Mouse (Mus musculus): Measurements from ENCODE around the gene Prpf40b. TPM values are rescaled to one million over a fixed set of nuclear protein-coding genes. Genes with fewer than 3 reads are reported as not detected.

Prpf40b gene
- polyA plus RNA-seq, 1 experiment from 2014 or later, result 8.6 TPM

DNA sequence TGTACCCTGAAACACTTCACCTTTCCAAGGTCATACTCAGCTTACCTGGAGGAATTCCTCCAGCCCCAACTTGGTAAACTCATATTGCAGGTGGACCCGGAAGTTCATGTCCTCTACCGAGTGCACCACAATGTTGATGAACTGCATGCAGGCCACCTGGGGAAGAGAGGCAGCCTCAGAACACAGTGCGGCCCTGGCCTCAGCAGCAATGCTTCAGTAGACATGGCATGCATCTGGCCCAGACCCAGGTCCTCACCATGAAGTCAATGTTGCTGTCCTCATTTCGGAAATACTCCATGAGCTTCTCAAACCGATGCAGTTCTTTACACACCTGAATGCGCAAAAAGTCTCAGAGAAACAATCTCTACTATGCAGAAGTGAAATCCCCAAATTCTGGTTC is 30.7 kb downstream of the Prpf40b start:
- H3K4me1 ChIP-seq (ENCODE audit: insufficient read depth), result peaks cover 10% of the 10 kb centered on the region
- no peak for TF ChIP-seq EP300 (IDR thresholded peaks at IDR 0.05; ENCODE audit: low read depth)
- TF ChIP-seq CTCF (IDR thresholded peaks at IDR 0.05; ENCODE audit: low read depth), result no peak
- H3K4me2 ChIP-seq (ENCODE audit: low read depth, low read length), result no peak overlapping the region
- peaks cover 28% of the 10 kb centered on the region for H3K36me3 ChIP-seq (replicated peaks; ENCODE audit: insufficient read depth, low read length)
- no peak overlapping the region for H3K9ac ChIP-seq (replicated peaks)
- H3K27me3 ChIP-seq (ENCODE audit: insufficient read depth, low read length), result no peaks in the 10 kb centered on the region
- ATAC-seq, result no peak
- DNase-seq, result no peak
- H3K4me3 ChIP-seq (ENCODE audit: low read depth, low read length), result no peak overlapping the region
- no peaks in the 10 kb centered on the region for H3K9me3 ChIP-seq (ENCODE audit: low read length)
- WGBS (ENCODE audit: insufficient replicate concordance), result 70% methylated on average over 6 of the region's 6 CpGs
- no peak overlapping the region for H3K27ac ChIP-seq (ENCODE audit: low read depth)

GRCm38 (mm10) chr15:99326407-99326806 is 31.5 kb downstream of the Prpf40b start:
- H3K36me3 ChIP-seq (replicated peaks; ENCODE audit: insufficient read depth, low read length), result peaks cover 25% of the 10 kb centered on the region
- H3K4me1 ChIP-seq (ENCODE audit: insufficient read depth), result peaks cover 18% of the 10 kb centered on the region
- 25% methylated on average over 2 of the region's 2 CpGs for WGBS (ENCODE audit: insufficient replicate concordance)
- H3K9me3 ChIP-seq (ENCODE audit: low read length), result no peaks in the 10 kb centered on the region
- TF ChIP-seq EP300 (IDR thresholded peaks at IDR 0.05; ENCODE audit: low read depth) (no peak), CTCF (IDR thresholded peaks at IDR 0.05; ENCODE audit: low read depth) (no peak)
- H3K4me3 ChIP-seq (ENCODE audit: low read depth, low read length), result no peak overlapping the region
- no peak for ATAC-seq
- no peak overlapping the region for H3K9ac ChIP-seq (replicated peaks)
- DNase-seq, result no peak
- H3K27ac ChIP-seq (ENCODE audit: low read depth), result no peak overlapping the region
- H3K4me2 ChIP-seq (ENCODE audit: low read depth, low read length), result no peak overlapping the region
- H3K27me3 ChIP-seq (ENCODE audit: insufficient read depth, low read length), result no peaks in the 10 kb centered on the region

GRCm38 (mm10) chr15:99326959-99327358 is 32.1 kb downstream of the Prpf40b start:
- DNase-seq, result peak; percentile 61
- peaks cover 23% of the 10 kb centered on the region for H3K4me1 ChIP-seq (ENCODE audit: insufficient read depth)
- TF ChIP-seq CTCF (IDR thresholded peaks at IDR 0.05; ENCODE audit: low read depth) (peak; percentile 83), EP300 (IDR thresholded peaks at IDR 0.05; ENCODE audit: low read depth) (no peak)
- no peak overlapping the region for H3K9ac ChIP-seq (replicated peaks)
- H3K27ac ChIP-seq (ENCODE audit: low read depth), result no peak overlapping the region
- no peak overlapping the region for H3K4me2 ChIP-seq (ENCODE audit: low read depth, low read length)
- H3K36me3 ChIP-seq (replicated peaks; ENCODE audit: insufficient read depth, low read length), result peaks cover 19% of the 10 kb centered on the region
- no peak for ATAC-seq
- WGBS (ENCODE audit: insufficient replicate concordance), result 87% methylated on average over 1 of the region's 1 CpGs
- H3K4me3 ChIP-seq (ENCODE audit: low read depth, low read length), result no peak overlapping the region
- no peaks in the 10 kb centered on the region for H3K27me3 ChIP-seq (ENCODE audit: insufficient read depth, low read length)
- H3K9me3 ChIP-seq (ENCODE audit: low read length), result no peaks in the 10 kb centered on the region

- Histone ChIP-seq H3K4me3 (ENCODE audit: low read depth, low read length) (no peak overlapping the region), H3K4me1 (ENCODE audit: insufficient read depth) (peaks cover 34% of the 10 kb centered on the region), H3K9me3 (ENCODE audit: low read length) (no peaks in the 10 kb centered on the region), H3K9ac (replicated peaks) (no peak overlapping the region), H3K27ac (ENCODE audit: low read depth) (no peak overlapping the region), H3K4me2 (ENCODE audit: low read depth, low read length) (no peak overlapping the region), H3K36me3 (replicated peaks; ENCODE audit: insufficient read depth, low read length) (peaks cover 12% of the 10 kb centered on the region), H3K27me3 (ENCODE audit: insufficient read depth, low read length) (no peaks in the 10 kb centered on the region)
- no peak for DNase-seq
- no peak for TF ChIP-seq EP300 (IDR thresholded peaks at IDR 0.05; ENCODE audit: low read depth)
- no peak for ATAC-seq
- WGBS (ENCODE audit: insufficient replicate concordance), result 90% methylated on average over 5 of the region's 5 CpGs
Observed at GRCm38 (mm10) chr15:99328011-99328410, 33.1 kb downstream of the Prpf40b start.

DNA sequence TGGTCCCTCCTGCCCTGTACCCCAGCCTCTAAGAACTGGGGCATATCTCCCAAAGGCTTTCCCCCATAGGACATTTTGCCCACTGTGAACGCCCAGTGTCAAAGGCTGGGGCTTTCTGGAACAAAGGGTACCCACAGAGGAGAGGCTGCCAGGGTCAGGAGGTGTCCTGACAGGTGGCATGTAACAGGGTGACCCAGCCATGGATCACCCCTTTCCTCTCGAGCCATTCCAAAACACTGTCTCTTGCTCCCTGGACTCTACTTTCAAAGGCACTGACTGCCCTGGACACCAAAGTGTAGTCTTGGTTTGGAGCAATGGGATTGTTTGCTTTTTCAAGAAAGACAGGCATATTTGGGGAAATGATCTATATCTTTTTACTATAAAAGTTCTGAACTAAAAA is 35.4 kb downstream of the Prpf40b start:
- no peak overlapping the region for H3K9ac ChIP-seq (replicated peaks)
- H3K4me3 ChIP-seq (ENCODE audit: low read depth, low read length), result no peak overlapping the region
- no peak for DNase-seq
- H3K27me3 ChIP-seq (ENCODE audit: insufficient read depth, low read length), result no peaks in the 10 kb centered on the region
- no peak overlapping the region for H3K27ac ChIP-seq (ENCODE audit: low read depth)
- peaks cover 6% of the 10 kb centered on the region for H3K36me3 ChIP-seq (replicated peaks; ENCODE audit: insufficient read depth, low read length)
- H3K4me2 ChIP-seq (ENCODE audit: low read depth, low read length), result no peak overlapping the region
- 46% methylated on average over 2 of the region's 2 CpGs for WGBS (ENCODE audit: insufficient replicate concordance)
- no peak for ATAC-seq
- peaks cover 55% of the 10 kb centered on the region for H3K4me1 ChIP-seq (ENCODE audit: insufficient read depth)
- no peaks in the 10 kb centered on the region for H3K9me3 ChIP-seq (ENCODE audit: low read length)
- no peak for TF ChIP-seq CTCF (IDR thresholded peaks at IDR 0.05; ENCODE audit: low read depth)
- no peak for TF ChIP-seq EP300 (IDR thresholded peaks at IDR 0.05; ENCODE audit: low read depth)

DNA sequence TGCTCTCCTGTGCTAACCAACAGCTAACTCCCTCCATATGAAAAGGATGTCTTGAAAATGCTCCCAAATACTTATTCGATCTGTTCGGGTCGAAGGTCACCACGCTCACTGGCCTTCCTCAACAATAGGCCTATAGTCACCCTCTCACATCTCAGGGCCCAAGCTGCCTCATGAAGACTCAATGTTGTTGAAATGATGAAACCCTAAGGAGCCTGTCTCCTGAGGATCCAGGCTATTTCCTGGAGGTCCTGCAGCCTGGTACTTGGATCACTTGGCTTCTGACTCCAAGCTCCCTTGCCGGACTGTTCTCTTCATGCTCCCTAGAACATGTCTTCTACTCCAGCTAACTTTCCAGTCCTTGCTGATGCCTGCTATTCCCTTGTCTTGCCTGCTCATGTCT is 36.5 kb downstream of the Prpf40b start:
- 76% methylated on average over 5 of the region's 5 CpGs for WGBS (ENCODE audit: insufficient replicate concordance)
- Histone ChIP-seq H3K27ac (ENCODE audit: low read depth) (no peak overlapping the region), H3K9me3 (ENCODE audit: low read length) (no peaks in the 10 kb centered on the region), H3K4me1 (ENCODE audit: insufficient read depth) (peaks cover 59% of the 10 kb centered on the region), H3K4me3 (ENCODE audit: low read depth, low read length) (no peak overlapping the region), H3K27me3 (ENCODE audit: insufficient read depth, low read length) (no peaks in the 10 kb centered on the region), H3K4me2 (ENCODE audit: low read depth, low read length) (no peak overlapping the region), H3K36me3 (replicated peaks; ENCODE audit: insufficient read depth, low read length) (peaks cover 6% of the 10 kb centered on the region), H3K9ac (replicated peaks) (no peak overlapping the region)
- no peak for TF ChIP-seq CTCF (IDR thresholded peaks at IDR 0.05; ENCODE audit: low read depth)
- no peak for TF ChIP-seq EP300 (IDR thresholded peaks at IDR 0.05; ENCODE audit: low read depth)
- DNase-seq (no peak), ATAC-seq (no peak)

DNA sequence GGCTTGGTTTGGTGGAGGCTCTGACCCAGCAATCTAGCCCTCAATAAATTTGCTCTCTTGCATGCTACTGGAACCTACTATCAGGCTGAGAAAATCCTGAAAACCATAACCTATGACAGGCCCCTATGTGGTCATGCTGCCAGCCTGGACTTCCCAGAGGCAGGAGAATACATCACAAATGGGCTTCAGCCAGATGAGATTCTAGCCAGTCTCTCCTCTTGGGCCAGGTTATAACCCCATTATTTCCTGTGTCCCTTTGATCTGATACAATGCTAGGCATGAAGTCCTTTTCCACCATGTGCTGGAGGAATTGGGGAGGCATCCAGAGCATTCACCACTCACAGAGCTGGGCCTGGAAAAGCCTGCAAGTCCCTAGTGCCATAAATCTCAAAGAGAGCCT is 37.2 kb downstream of the Prpf40b start:
- H3K27ac ChIP-seq (ENCODE audit: low read depth), result peak overlapping the region; percentile 87

More for the DNA sequence above, 37.2 kb downstream of the Prpf40b start:
- Histone ChIP-seq H3K36me3 (replicated peaks; ENCODE audit: insufficient read depth, low read length) (peaks cover 6% of the 10 kb centered on the region), H3K4me3 (ENCODE audit: low read depth, low read length) (no peak overlapping the region), H3K9me3 (ENCODE audit: low read length) (no peaks in the 10 kb centered on the region), H3K9ac (replicated peaks) (peak overlapping the region; percentile 21; the same call in 1 of the 2 replicates), H3K4me1 (ENCODE audit: insufficient read depth) (peaks cover 59% of the 10 kb centered on the region), H3K27me3 (ENCODE audit: insufficient read depth, low read length) (no peaks in the 10 kb centered on the region), H3K4me2 (ENCODE audit: low read depth, low read length) (0 out of 2 replicates have a peak overlapping the region, but pooled peaks have one; percentile 52)
- TF ChIP-seq CTCF (IDR thresholded peaks at IDR 0.05; ENCODE audit: low read depth) (no peak), EP300 (IDR thresholded peaks at IDR 0.05; ENCODE audit: low read depth) (no peak)
- ATAC-seq (no peak), DNase-seq (no peak)
